Mouse (Mus musculus) right cerebral cortex, postnatal 36 days (tissue): ENCODE data around the gene Ing3.

Experiments used
- DNase-seq, 2 experiments: peaks; one replicate each; pipeline ENCODE4 v3.0.0; 2022; ENCODE audit warnings: low spot score in 2 of 2, mixed read lengths in 1 of 2

Ing3 gene

GRCm38 (mm10) chr6:22021315-22021714 lies 71.9 kb downstream of the Ing3 start:
- no peak for DNase-seq

DNA sequence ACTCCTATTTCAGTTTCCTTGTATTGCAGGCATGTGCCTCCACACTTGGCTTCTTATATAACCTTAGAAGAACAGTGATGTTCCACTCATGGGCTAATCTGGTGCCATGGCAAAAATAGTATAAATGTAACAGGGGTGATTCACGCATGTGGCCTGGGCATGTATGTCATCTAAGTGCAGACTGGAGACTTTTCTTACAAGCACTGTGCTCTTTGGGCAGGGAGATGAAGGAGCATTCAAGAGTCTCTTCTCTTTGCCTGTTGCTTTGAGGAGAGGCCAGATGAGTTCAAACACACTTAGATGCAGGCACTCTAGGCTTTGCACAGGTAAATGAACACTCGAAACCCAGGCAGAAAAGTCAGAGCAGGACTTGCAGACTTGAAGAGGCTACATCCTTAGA lies 74.8 kb downstream of the Ing3 start:
- no peak for DNase-seq
